Mouse (Mus musculus): ENCODE results near the gene Serpinb5.

DNA sequence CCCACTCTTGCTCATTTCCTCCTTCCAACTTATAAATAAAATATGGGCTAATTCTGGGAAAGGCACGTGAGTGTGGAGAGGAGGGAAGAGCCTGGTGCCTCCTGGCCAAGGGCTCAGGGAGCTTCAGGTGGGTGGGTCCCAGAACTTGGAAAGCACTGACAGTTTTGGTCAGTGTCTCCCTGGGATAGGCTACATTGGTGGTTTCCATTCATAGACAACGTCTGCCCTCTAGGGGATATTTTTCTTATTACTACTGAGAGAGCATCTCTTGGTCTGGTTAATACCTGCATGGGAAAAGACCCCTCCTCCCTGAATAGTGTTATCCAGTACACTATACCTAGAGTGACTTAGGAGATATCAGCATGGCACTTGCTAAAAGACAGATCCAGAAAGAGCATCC is 22.8 kb downstream of the Serpinb5 start:
- TF ChIP-seq POLR2A (IDR thresholded peaks at IDR 0.05; ENCODE audit: insufficient read depth, low read depth, low read length) (no peak), CTCF (IDR thresholded peaks at IDR 0.05) (peak; percentile 52)

Measured in heart, adult 2 months (tissue).